16 mouse cellular contexts compared by ENCODE assay signal in the genomic region with DNA sequence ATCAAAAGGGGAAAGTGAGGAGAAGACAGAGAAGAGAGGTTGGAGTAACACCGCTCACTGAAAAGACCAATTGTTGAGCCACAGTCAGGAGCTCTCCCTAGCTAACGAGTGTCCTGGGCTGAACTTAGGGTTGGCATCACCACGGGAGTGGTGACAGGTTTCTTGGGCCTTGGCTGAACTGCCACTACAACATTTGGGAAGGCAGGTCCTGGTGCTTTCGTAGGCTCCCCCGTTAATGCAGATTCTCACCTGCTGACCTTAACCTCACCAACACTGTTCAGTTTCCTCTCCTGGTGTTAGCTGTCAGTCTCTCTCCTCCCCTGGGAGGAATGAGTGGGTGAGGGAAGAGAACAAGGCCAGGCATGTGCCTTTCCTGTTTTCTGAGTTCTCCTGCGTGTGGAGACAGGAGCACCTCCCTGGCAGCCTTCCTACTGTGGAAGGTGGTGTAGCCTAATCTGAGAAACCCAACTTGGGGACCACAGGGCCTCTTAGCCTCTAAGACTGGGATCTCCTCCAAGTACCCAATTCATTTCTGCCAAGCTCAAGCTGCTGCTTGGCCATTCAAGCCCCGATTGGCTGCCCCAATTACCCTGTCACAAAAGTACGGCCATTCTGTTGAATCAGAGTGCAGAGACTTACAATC.
DNase-seq lines count a peak whose midpoint lies in the region; ATAC-seq and TF ChIP-seq lines count a peak whose summit lies in the region.
"Had no signal": no experiment of that assay in that cellular context is flagged by ENCODE, and none has a peak within 500 bp of the region (broad histone marks: within the 10 kb centered on the region; RNA-seq: fewer than 3 reads in every experiment).

No protein-coding gene starts in this region.

- H3K4me3 ChIP-seq in heart, embryonic 11.5 days (ENCODE audit: low read depth, low read length) = no peak overlapping the region
- no peak overlapping the region for H3K4me3 ChIP-seq in MEL (ENCODE audit: control insufficient read depth in 1 of 2, insufficient read depth in 1 of 2, low read depth in 2 of 2, low read length in 2 of 2)
- no peak overlapping the region for H3K4me3 ChIP-seq in heart, embryonic 13.5 days
- no peak overlapping the region for H3K4me3 ChIP-seq in kidney, embryonic 14.5 days (ENCODE audit: low read length)
- H3K4me3 ChIP-seq: erythroblast, embryonic 14.5 days; midbrain, embryonic 13.5 days had no signal

- no peak for TF ChIP-seq RAD21 in MEL (IDR thresholded peaks at IDR 0.05; ENCODE audit: low read depth, low read length)

- H3K79me2 ChIP-seq in MEL (ENCODE audit: control insufficient read depth, insufficient read depth, low read length, poor library complexity) = no peaks in the 10 kb centered on the region

- TF ChIP-seq EP300 in MEL (IDR thresholded peaks at IDR 0.05; ENCODE audit: low read depth in 1 of 2, low read length in 2 of 2) = no peak

- no peaks in the 10 kb centered on the region for H3K27me3 ChIP-seq in heart, embryonic 11.5 days (ENCODE audit: control insufficient read depth, insufficient read depth, low read length)
- H3K27me3 ChIP-seq in MEL (ENCODE audit: control insufficient read depth in 1 of 2, insufficient read depth in 2 of 2, low read length in 2 of 2) = no peaks in the 10 kb centered on the region
- H3K27me3 ChIP-seq in heart, embryonic 13.5 days (replicated peaks) = no peaks in the 10 kb centered on the region
- no peaks in the 10 kb centered on the region for H3K27me3 ChIP-seq in kidney, embryonic 14.5 days (ENCODE audit: control insufficient read depth, insufficient read depth, low read length)
- H3K27me3 ChIP-seq: midbrain, embryonic 13.5 days had no signal

- H3K4me2 ChIP-seq in heart, embryonic 11.5 days = no peak overlapping the region
- no peak overlapping the region for H3K4me2 ChIP-seq in heart, embryonic 13.5 days
- no peak overlapping the region for H3K4me2 ChIP-seq in kidney, embryonic 14.5 days (replicated peaks; ENCODE audit: low read depth, low read length)
- H3K4me2 ChIP-seq: liver, embryonic 11.5 days; midbrain, embryonic 13.5 days had no signal

- no peak for ATAC-seq in heart, embryonic 11.5 days (replicated peaks; ENCODE audit: insufficient number of reproducible peaks, low FRiP score, low TSS enrichment)
- no peak for ATAC-seq in heart, embryonic 13.5 days (ENCODE audit: extremely low read depth, insufficient number of reproducible peaks, low FRiP score, low TSS enrichment)
- ATAC-seq in kidney, embryonic 14.5 days (ENCODE audit: low FRiP score, low TSS enrichment) = no peak

- no peaks in the 10 kb centered on the region for H3K9me3 ChIP-seq in heart, embryonic 11.5 days (replicated peaks; ENCODE audit: control insufficient read depth, low read length)
- no peaks in the 10 kb centered on the region for H3K9me3 ChIP-seq in MEL (replicated peaks; ENCODE audit: insufficient read depth, low read length)
- no peaks in the 10 kb centered on the region for H3K9me3 ChIP-seq in heart, embryonic 13.5 days
- no peaks in the 10 kb centered on the region for H3K9me3 ChIP-seq in kidney, embryonic 14.5 days (ENCODE audit: control insufficient read depth, low read length)
- H3K9me3 ChIP-seq: midbrain, embryonic 13.5 days had no signal

- H3K27ac ChIP-seq in heart, embryonic 11.5 days (ENCODE audit: low read depth, low read length) = no peak overlapping the region
- H3K27ac ChIP-seq in MEL (ENCODE audit: control insufficient read depth, low read depth, low read length) = no peak overlapping the region
- 0 out of 2 replicates have a peak overlapping the region, but pooled peaks have one; percentile 12 for H3K27ac ChIP-seq in heart, embryonic 13.5 days (replicated peaks)
- H3K27ac ChIP-seq in kidney, embryonic 14.5 days (ENCODE audit: low read depth, low read length) = no peak overlapping the region
- H3K27ac ChIP-seq: midbrain, embryonic 13.5 days had no signal

- peak; percentile 39 for DNase-seq in adrenal gland, postnatal 10 days
- no peak for DNase-seq in adrenal gland, postnatal 4 days (ENCODE audit: low spot score in 2 of 2)
- peak; percentile 17 for DNase-seq in heart, adult 8-10 months (ENCODE audit: low spot score)
- DNase-seq in MEL (ENCODE audit: low read depth, low spot score) = no peak
- no peak for DNase-seq in cerebellum, postnatal 4 days (ENCODE audit: low spot score in 2 of 2)
- DNase-seq: cerebellum, adult 9-11 months; gastrocnemius, postnatal 14 days; kidney, postnatal 4 days; lung, postnatal 10 days; thymus, postnatal 36 days had no signal

- peaks cover 12% of the 10 kb centered on the region for H3K36me3 ChIP-seq in heart, embryonic 11.5 days (ENCODE audit: control insufficient read depth, insufficient read depth, low read length)
- peaks cover 0 to 10% of the 10 kb centered on the region in 2 experiments; a peak in 2 of 4 replicates for H3K36me3 ChIP-seq in MEL (ENCODE audit: control insufficient read depth in 1 of 2, insufficient read depth in 2 of 2, low read length in 2 of 2)
- H3K36me3 ChIP-seq in heart, embryonic 13.5 days = peaks cover 40% of the 10 kb centered on the region
- H3K36me3 ChIP-seq in kidney, embryonic 14.5 days (ENCODE audit: control insufficient read depth, insufficient read depth, low read length) = peaks cover 28% of the 10 kb centered on the region

- WGBS in heart, embryonic 11.5 days (ENCODE audit: insufficient replicate concordance) = 65% methylated on average over 8 of the region's 8 CpGs
- 64% methylated on average over 8 of the region's 8 CpGs for WGBS in heart, embryonic 13.5 days
- WGBS in kidney, embryonic 14.5 days = 85% methylated on average over 8 of the region's 8 CpGs

- TF ChIP-seq CTCF in MEL (IDR thresholded peaks at IDR 0.05 in 2 of 3, conservative IDR thresholded peaks at IDR 0.05 in 1 of 3; ENCODE audit: control insufficient read depth in 1 of 3, insufficient read depth in 1 of 3, low read depth in 2 of 3, low read length in 3 of 3, poor library complexity in 1 of 3, severe bottlenecking in 1 of 3) = no peak

- H3K4me1 ChIP-seq in heart, embryonic 11.5 days (ENCODE audit: control insufficient read depth, insufficient read depth, low read length) = peaks cover 10% of the 10 kb centered on the region
- H3K4me1 ChIP-seq in MEL (ENCODE audit: control insufficient read depth in 1 of 2, insufficient read depth in 2 of 2, low read length in 2 of 2) = no peaks in the 10 kb centered on the region
- H3K4me1 ChIP-seq in heart, embryonic 13.5 days = peaks cover 21% of the 10 kb centered on the region
- H3K4me1 ChIP-seq in kidney, embryonic 14.5 days (ENCODE audit: control insufficient read depth, insufficient read depth, low read length) = no peaks in the 10 kb centered on the region
- H3K4me1 ChIP-seq: midbrain, embryonic 13.5 days had no signal

- TF ChIP-seq POLR2A in MEL (IDR thresholded peaks at IDR 0.05; ENCODE audit: control insufficient read depth in 1 of 2, insufficient read depth in 1 of 2, low read depth in 1 of 2, low read length in 2 of 2, poor library complexity in 1 of 2) = no peak

- no peak overlapping the region for H3K9ac ChIP-seq in heart, embryonic 11.5 days (ENCODE audit: low read depth, low read length)
- no peak overlapping the region for H3K9ac ChIP-seq in MEL (ENCODE audit: control insufficient read depth, low read depth, low read length, poor library complexity, severe bottlenecking)
- H3K9ac ChIP-seq in heart, embryonic 13.5 days = no peak overlapping the region
- no peak overlapping the region for H3K9ac ChIP-seq in kidney, embryonic 14.5 days (ENCODE audit: low read depth, low read length)
- H3K9ac ChIP-seq: midbrain, embryonic 13.5 days had no signal

TF ChIP-seq in MEL, 35 proteins besides CTCF, POLR2A, EP300 and RAD21:
- TF ChIP-seq TAL1 (IDR thresholded peaks at IDR 0.05; ENCODE audit: low read length) (no peak), POLR2AphosphoS2 (IDR thresholded peaks at IDR 0.05; ENCODE audit: low read length) (peak; percentile 38; the same call in 1 of the 2 replicates)

Comparison
In these comparisons a context has a peak if more than half of its experiments do, and no peak if none do; other contexts are left out.
1. DNase-seq: peak in adrenal gland, postnatal 10 days (single experiment) and heart, adult 8-10 months (single experiment); none in adrenal gland, postnatal 4 days (0 of 2), MEL (single experiment) and cerebellum, postnatal 4 days (0 of 2).